Comparison of ENCODE assay signal across 13 mouse cellular contexts in the genomic region with DNA sequence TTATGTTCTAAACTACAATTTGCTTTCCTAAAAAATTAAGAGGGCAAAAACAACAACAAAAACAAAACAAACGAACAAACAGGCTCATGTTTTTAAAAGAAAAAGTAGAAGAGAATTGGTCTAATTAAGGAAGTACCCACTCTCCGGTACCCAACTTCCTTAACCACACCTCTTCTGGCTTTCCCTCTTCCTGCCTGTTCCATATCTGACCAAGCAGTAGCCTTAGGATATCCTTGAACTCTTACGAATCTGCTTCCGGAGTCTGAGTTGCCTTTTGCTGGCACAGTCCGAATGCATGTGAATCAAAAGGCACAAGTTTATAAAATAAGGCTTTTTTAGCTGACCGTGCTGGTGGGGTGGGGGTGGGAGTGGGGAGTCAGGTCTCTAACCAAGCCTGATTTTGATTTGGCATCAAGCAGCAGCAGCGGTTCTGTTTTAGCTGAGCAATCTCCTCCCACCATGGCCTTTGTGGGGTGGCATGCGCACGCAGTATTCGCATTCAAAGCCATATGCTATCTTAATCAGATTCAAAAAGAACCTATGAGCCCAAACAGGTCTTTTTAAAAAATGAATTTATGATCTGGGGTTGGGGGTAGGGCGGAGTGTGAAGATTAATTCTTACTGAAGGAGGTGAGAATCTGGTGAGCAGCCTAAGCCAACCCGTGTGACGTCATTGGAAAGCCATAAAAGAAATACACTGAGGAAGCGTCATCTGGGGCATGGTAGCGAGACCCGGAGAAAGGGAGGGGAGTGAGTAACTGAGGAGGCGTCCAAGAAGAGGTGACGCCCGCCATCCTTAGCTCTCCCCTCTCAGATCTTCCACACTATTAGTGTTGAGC. TPM values are rescaled to one million over a fixed set of nuclear protein-coding genes. Genes with fewer than 3 reads are reported as not detected.
DNase-seq lines count a peak whose midpoint lies in the region; ATAC-seq and TF ChIP-seq lines count a peak whose summit lies in the region.
"Had no signal": no experiment of that assay in that cellular context is flagged by ENCODE, and none has a peak within 500 bp of the region (broad histone marks: within the 10 kb centered on the region; RNA-seq: fewer than 3 reads in every experiment).

No protein-coding gene starts in this region.

- H3K4me2 ChIP-seq in CH12.LX (ENCODE audit: insufficient read depth, low read depth, poor library complexity, severe bottlenecking) = peak overlapping the region; percentile 38; the same call in 1 of the 2 replicates
- no peak overlapping the region for H3K4me2 ChIP-seq in forebrain, postnatal 0 days (ENCODE audit: low read depth)
- no peak overlapping the region for H3K4me2 ChIP-seq in forebrain, embryonic 14.5 days (ENCODE audit: low read length)
- H3K4me2 ChIP-seq: heart, embryonic 11.5 days; hindbrain, embryonic 12.5 days had no signal

- DNase-seq in CD4-positive helper T cell, adult 2 months (ENCODE audit: low read depth, low spot score) = peak; percentile 88
- no peak for DNase-seq in CH12.LX (ENCODE audit: extremely low read depth)
- DNase-seq in layer of hippocampus, adult 9-10 months (ENCODE audit: low spot score) = no peak
- no peak for DNase-seq in forebrain, postnatal 0 days
- DNase-seq in forebrain, embryonic 14.5 days (ENCODE audit: low spot score) = no peak
- DNase-seq: cerebellum, adult 8-10 months; gastrocnemius, postnatal 14 days; kidney, adult 8-10 months had no signal

- no peaks in the 10 kb centered on the region for H3K27me3 ChIP-seq in CH12.LX (replicated peaks)
- no peaks in the 10 kb centered on the region for H3K27me3 ChIP-seq in forebrain, postnatal 0 days (ENCODE audit: insufficient read depth, low read length)
- no peaks in the 10 kb centered on the region for H3K27me3 ChIP-seq in forebrain, embryonic 14.5 days (replicated peaks; ENCODE audit: control insufficient read depth, insufficient read depth, low read length)
- H3K27me3 ChIP-seq: hindbrain, embryonic 12.5 days had no signal

- ATAC-seq in granulocyte monocyte progenitor cell, adult 5-6 weeks (replicated peaks; ENCODE audit: poor library complexity, severe bottlenecking) = peak; percentile 50
- ATAC-seq in forebrain, postnatal 0 days = no peak
- no peak for ATAC-seq in forebrain, embryonic 14.5 days

- no peak for TF ChIP-seq EP300 in CH12.LX (IDR thresholded peaks at IDR 0.05; ENCODE audit: low read length)

- no peak for TF ChIP-seq POLR2A in CH12.LX (IDR thresholded peaks at IDR 0.05; ENCODE audit: low read depth, low read length)

- H3K9ac ChIP-seq in CH12.LX (ENCODE audit: insufficient read depth, low read depth) = no peak overlapping the region
- no peak overlapping the region for H3K9ac ChIP-seq in forebrain, postnatal 0 days
- H3K9ac ChIP-seq in forebrain, embryonic 14.5 days (ENCODE audit: low read length) = no peak overlapping the region
- H3K9ac ChIP-seq: hindbrain, embryonic 12.5 days had no signal

- no peaks in the 10 kb centered on the region for H3K79me2 ChIP-seq in CH12.LX (replicated peaks; ENCODE audit: control insufficient read depth, extremely low read depth, insufficient read depth, poor library complexity, severe bottlenecking)
- H3K79me2 ChIP-seq in macrophage (ENCODE audit: inconsistent target) = peaks cover 17% of the 10 kb centered on the region

- no peak overlapping the region for H3K4me3 ChIP-seq in CH12.LX (replicated peaks in 1 of 3; ENCODE audit: low read depth in 2 of 3, low read length in 2 of 3, poor library complexity in 1 of 3)
- H3K4me3 ChIP-seq in macrophage (ENCODE audit: inconsistent target) = no peak overlapping the region
- no peak overlapping the region for H3K4me3 ChIP-seq in forebrain, postnatal 0 days (ENCODE audit: low read depth, low read length)
- no peak overlapping the region for H3K4me3 ChIP-seq in forebrain, embryonic 14.5 days (ENCODE audit: low read depth, low read length)
- H3K4me3 ChIP-seq: hindbrain, embryonic 12.5 days; layer of hippocampus, adult 2 months had no signal

- no peak overlapping the region for H3K27ac ChIP-seq in CH12.LX (ENCODE audit: insufficient read depth, low read depth)
- H3K27ac ChIP-seq in macrophage = peak overlapping the region; percentile 70
- no peak overlapping the region for H3K27ac ChIP-seq in forebrain, postnatal 0 days (ENCODE audit: low read depth, low read length)
- H3K27ac ChIP-seq in forebrain, embryonic 14.5 days (ENCODE audit: low read depth, low read length) = no peak overlapping the region
- H3K27ac ChIP-seq: hindbrain, embryonic 12.5 days; layer of hippocampus, adult 2 months had no signal

- in situ Hi-C loops in CH12.LX (cut with MboI; ENCODE audit: low pct_ligation_motif_present, low pct_unique_long_range_greater_than_20kb, low sequenced_read_pairs) = no loop called here

- 28% methylated on average over 19 of the region's 19 CpGs for WGBS in macrophage (ENCODE audit: missing documents)
- WGBS in forebrain, postnatal 0 days = 85% methylated on average over 19 of the region's 19 CpGs
- 87% methylated on average over 19 of the region's 19 CpGs for WGBS in forebrain, embryonic 14.5 days

- dilution Hi-C loops in CH12.LX (cut with MboI; ENCODE audit: extremely low pct_ligation_motif_present, extremely low pct_unique_long_range_greater_than_20kb, low sequenced_read_pairs) = no loop called here

- H3K9me3 ChIP-seq in CH12.LX (replicated peaks; ENCODE audit: low read length) = no peaks in the 10 kb centered on the region
- H3K9me3 ChIP-seq in forebrain, postnatal 0 days (ENCODE audit: low read length) = no peaks in the 10 kb centered on the region
- no peaks in the 10 kb centered on the region for H3K9me3 ChIP-seq in forebrain, embryonic 14.5 days (replicated peaks; ENCODE audit: control insufficient read depth, low read length)
- H3K9me3 ChIP-seq: hindbrain, embryonic 12.5 days had no signal

- H3K36me3 ChIP-seq in CH12.LX (replicated peaks in 1 of 2; ENCODE audit: control insufficient read depth in 1 of 2, insufficient read depth in 1 of 2, low read length in 1 of 2) = no peaks in the 10 kb centered on the region
- no peaks in the 10 kb centered on the region for H3K36me3 ChIP-seq in macrophage (ENCODE audit: inconsistent target)
- H3K36me3 ChIP-seq in forebrain, postnatal 0 days (ENCODE audit: insufficient read depth) = no peaks in the 10 kb centered on the region
- H3K36me3 ChIP-seq in forebrain, embryonic 14.5 days (ENCODE audit: control insufficient read depth, insufficient read depth, low read length) = no peaks in the 10 kb centered on the region
- H3K36me3 ChIP-seq: hindbrain, embryonic 12.5 days had no signal

- no peak for TF ChIP-seq CTCF in CH12.LX (conservative IDR thresholded peaks at IDR 0.05 in 1 of 2, IDR thresholded peaks at IDR 0.05 in 1 of 2; ENCODE audit: low read depth in 2 of 2, low read length in 2 of 2)
- no peak for TF ChIP-seq CTCF in forebrain, postnatal 0 days (IDR thresholded peaks at IDR 0.05; ENCODE audit: low read depth)

- peaks cover 2 to 22% of the 10 kb centered on the region in 2 experiments; a peak in 2 of 4 replicates for H3K4me1 ChIP-seq in CH12.LX (ENCODE audit: control insufficient read depth in 1 of 2, insufficient read depth in 2 of 2)
- H3K4me1 ChIP-seq in forebrain, postnatal 0 days (ENCODE audit: insufficient read depth) = no peaks in the 10 kb centered on the region
- H3K4me1 ChIP-seq in forebrain, embryonic 14.5 days (ENCODE audit: control insufficient read depth, insufficient read depth, low read length) = no peaks in the 10 kb centered on the region
- H3K4me1 ChIP-seq: hindbrain, embryonic 12.5 days had no signal

- TF ChIP-seq RAD21 in CH12.LX (IDR thresholded peaks at IDR 0.05; ENCODE audit: low read depth, low read length) = no peak

TF ChIP-seq in CH12.LX, 34 proteins besides CTCF, POLR2A, EP300 and RAD21:
- TF ChIP-seq JUND (conservative IDR thresholded peaks at IDR 0.05; ENCODE audit: low read depth, low read length) (no peak), MYC (IDR thresholded peaks at IDR 0.05; ENCODE audit: low read depth, low read length) (no peak), KAT2A (IDR thresholded peaks at IDR 0.05; ENCODE audit: insufficient replicate concordance, low read length) (no peak), BHLHE40 (IDR thresholded peaks at IDR 0.05; ENCODE audit: low read depth, low read length) (no peak), MAFK (IDR thresholded peaks at IDR 0.05; ENCODE audit: insufficient replicate concordance, low read length) (no peak), MAZ (IDR thresholded peaks at IDR 0.05; ENCODE audit: low read depth, low read length) (no peak), ZC3H11A (IDR thresholded peaks at IDR 0.05; ENCODE audit: low read depth, low read length) (no peak), E2F4 (IDR thresholded peaks at IDR 0.05; ENCODE audit: insufficient replicate concordance, low read depth, low read length) (no peak), SMC3 (IDR thresholded peaks at IDR 0.05; ENCODE audit: low read depth, low read length) (no peak), TBP (conservative IDR thresholded peaks at IDR 0.05; ENCODE audit: low read depth, low read length) (no peak), JUN (IDR thresholded peaks at IDR 0.05; ENCODE audit: insufficient read depth, low read depth, low read length) (no peak), RCOR1 (conservative IDR thresholded peaks at IDR 0.05; ENCODE audit: low read depth, low read length) (no peak), PAX5 (IDR thresholded peaks at IDR 0.05; ENCODE audit: low read length) (no peak)

RNA-seq across cellular contexts. Expression of gene Fyb, which starts 3.0 kb away (rescaled TPM):
- 53.1 and 60.1 TPM in 2 replicates for total RNA-seq in CH12.LX (2012; rRNA removed)
- 13.4 and 17.6 TPM in 2 replicates for total RNA-seq in CH12.LX (2014; rRNA removed)
- 32.2 and 127 TPM in 2 replicates for polyA plus RNA-seq in CH12.LX (2012; ENCODE audit: insufficient read length, low read depth)
- 32.0 and 40.6 TPM in 2 replicates for total RNA-seq in granulocyte monocyte progenitor cell, adult 5-6 weeks (2014; fragmentation: Nextera tagmentation)
- 10.8 and 22.6 TPM in 2 replicates for total RNA-seq in granulocyte monocyte progenitor cell, adult 5-6 weeks (2017)
- 1,000 to 10,000 TPM in 25 of 26 experiments, 100 to 1,000 TPM in 1; 946 to 4,580 (median 3,223) TPM for total RNA-seq in macrophage (2018; cell fraction: chromatin; rRNA removed)
- 1,000 to 10,000 TPM in 9 of 26 experiments, 100 to 1,000 TPM in 17; 417 to 1,132 (median 746) TPM for total RNA-seq in macrophage (2018; cell fraction: cytosol; rRNA removed)
- 1,000 to 10,000 TPM; 1,077 to 2,236 (median 1,801) TPM for total RNA-seq in macrophage (2018; cell fraction: nucleus; rRNA removed)
- polyA plus RNA-seq in macrophage (2018) = 370 to 786 TPM (median 465 TPM) in 3 replicates
- total RNA-seq in forebrain, postnatal 0 days (2014; rRNA removed) = 0.54 and 0.95 TPM in 2 replicates
- 1.9 and 2.2 TPM in 2 replicates for polyA plus RNA-seq in forebrain, postnatal 0 days (2015; fragmentation: Nextera tagmentation; extraction: Ambion mirVana)
- 1.7 and 2.2 TPM in 2 replicates for polyA plus RNA-seq in forebrain, embryonic 14.5 days (2014; fragmentation: Nextera tagmentation; extraction: Ambion mirVana)
